Comparison of ENCODE assay signal across 15 mouse cellular contexts in the genomic region with DNA sequence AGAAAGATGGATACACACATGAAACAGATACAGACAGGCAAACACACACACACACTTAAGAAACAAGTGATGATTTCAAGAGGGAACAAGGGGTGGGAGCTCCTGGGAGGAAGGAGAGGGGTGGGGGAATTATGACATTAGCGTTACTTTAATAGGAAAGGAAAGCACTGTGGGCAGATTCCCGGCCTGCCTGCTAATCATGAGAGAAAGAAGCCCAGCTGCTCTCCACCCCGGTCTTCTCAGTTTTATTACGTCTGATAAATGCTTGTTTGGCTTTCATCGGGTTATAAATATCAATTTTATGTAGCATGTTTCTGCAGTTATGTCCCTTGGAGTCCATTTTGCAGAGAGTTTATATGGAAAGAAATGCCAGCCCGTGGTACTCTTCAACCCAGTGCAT.
"Had no signal": no experiment of that assay in that cellular context is flagged by ENCODE, and none has a peak within 500 bp of the region (broad histone marks: within the 10 kb centered on the region; RNA-seq: fewer than 3 reads in every experiment).

No protein-coding gene starts in this region.

- H3K27me3 ChIP-seq: midbrain, embryonic 12.5 days; neural tube, embryonic 12.5 days; stomach, embryonic 15.5 days had no signal

- H3K4me1 ChIP-seq: midbrain, embryonic 12.5 days; neural tube, embryonic 12.5 days; stomach, embryonic 15.5 days had no signal

- DNase-seq: lung, adult 18-20 months; lung, embryonic 14.5 days; lung, postnatal 10 days; lung, postnatal 4 days; midbrain, embryonic 14.5 days; right cerebral cortex, postnatal 14 days; thymus, adult 2 months; thymus, postnatal 25 days had no signal

- H3K9ac ChIP-seq: lung, embryonic 14.5 days; midbrain, embryonic 12.5 days; neural tube, embryonic 12.5 days; stomach, embryonic 15.5 days had no signal

- H3K9me3 ChIP-seq: midbrain, embryonic 10.5 days; midbrain, embryonic 12.5 days; neural tube, embryonic 12.5 days; stomach, embryonic 15.5 days had no signal

- H3K36me3 ChIP-seq: midbrain, embryonic 10.5 days; midbrain, embryonic 12.5 days; neural tube, embryonic 12.5 days; stomach, embryonic 15.5 days had no signal

- ATAC-seq: midbrain, embryonic 16.5 days had no signal

- H3K4me2 ChIP-seq: lung, embryonic 14.5 days; midbrain, embryonic 12.5 days; neural tube, embryonic 12.5 days; stomach, embryonic 15.5 days had no signal

- H3K27ac ChIP-seq: midbrain, embryonic 10.5 days; midbrain, embryonic 12.5 days; neural tube, embryonic 12.5 days; stomach, embryonic 15.5 days; stomach, postnatal 0 days had no signal

- H3K4me3 ChIP-seq: midbrain, embryonic 10.5 days; midbrain, embryonic 12.5 days; myocyte; neural tube, embryonic 12.5 days; stomach, embryonic 15.5 days had no signal
